Mouse (Mus musculus) lung, postnatal 36 days (tissue): ENCODE data around the gene Abhd4.
A peak's percentile ranks its signal among the peaks of the same experiment; 100 is the strongest.

Experiments used
- DNase-seq: peaks from one replicate; pipeline ENCODE4 v3.0.0; 2022; ENCODE audit warnings: mixed read lengths

The Abhd4 gene

DNA sequence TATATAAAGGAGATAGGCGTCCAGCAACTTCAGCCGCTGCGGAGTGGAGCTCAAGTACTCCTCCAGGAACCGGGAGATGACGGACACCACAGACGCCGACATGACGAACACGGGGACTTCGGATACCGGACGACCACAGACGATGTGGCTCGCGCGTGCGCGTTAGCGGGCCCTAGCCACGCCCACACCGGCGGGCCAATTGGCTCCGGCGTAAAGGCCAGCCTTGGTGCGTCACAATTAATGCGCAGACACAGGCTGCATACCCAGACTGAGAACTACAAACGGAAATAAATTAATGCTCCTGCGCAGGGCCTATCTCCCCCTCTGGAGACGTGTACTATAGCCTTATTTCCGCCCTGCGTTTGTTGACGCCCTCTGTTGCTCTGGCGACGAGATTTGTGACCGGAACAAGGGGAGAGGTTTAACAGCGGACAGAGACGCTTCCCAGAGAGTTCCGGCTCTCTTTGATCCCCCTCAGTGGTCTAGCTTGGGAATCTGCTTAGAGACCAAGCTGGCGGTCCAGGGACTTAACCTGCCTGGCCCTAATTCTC lies at the start of gene Abhd4, which contains the start of gene Dad1:
Gene Abhd4, plus strand, starts transcription at position 448 of the 551 bp plus-strand sequence.
Gene Dad1, minus strand, starts transcription at position 364 of the 551 bp plus-strand sequence.
- DNase-seq, result peak; percentile 98

DNA sequence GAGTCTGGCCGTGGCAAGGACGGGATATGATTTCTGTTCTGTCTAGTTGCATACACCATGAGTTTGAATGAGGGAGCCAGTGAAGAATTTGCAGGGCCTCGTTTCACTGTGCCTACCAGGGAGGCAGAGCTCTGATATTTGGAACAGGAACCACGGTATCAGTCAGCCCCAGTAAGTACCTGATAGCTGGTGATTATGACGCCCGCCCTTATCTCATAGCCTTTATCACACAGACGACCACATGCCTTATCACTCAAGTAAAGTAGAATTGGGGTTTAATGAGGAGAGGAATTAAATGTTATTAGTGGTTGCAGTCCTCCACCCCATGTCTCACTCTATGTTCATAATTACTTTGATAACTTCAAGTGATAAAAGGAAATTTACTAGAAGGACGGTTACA lies 49.7 kb upstream of the Abhd4 start:
- DNase-seq, result no peak

DNA sequence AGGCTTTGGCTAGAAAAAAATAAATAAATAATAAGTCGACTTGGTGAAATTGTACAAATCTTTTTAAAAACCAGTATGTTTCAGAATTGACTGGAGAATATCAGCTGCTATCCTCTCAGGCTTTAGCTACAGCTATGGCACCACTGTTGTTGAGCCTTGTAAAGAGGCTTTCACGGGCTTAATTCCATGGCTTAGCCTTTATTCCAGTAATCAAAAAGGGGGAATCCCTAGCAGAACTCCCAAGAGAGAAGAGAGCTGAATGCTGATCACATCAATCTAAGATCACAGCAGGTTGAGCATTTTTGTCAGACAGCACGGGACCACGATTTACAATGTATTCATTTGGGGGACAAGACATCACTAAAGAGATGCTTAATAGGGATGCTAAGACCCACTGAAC lies 49.2 kb upstream of the Abhd4 start:
- no peak for DNase-seq

DNA sequence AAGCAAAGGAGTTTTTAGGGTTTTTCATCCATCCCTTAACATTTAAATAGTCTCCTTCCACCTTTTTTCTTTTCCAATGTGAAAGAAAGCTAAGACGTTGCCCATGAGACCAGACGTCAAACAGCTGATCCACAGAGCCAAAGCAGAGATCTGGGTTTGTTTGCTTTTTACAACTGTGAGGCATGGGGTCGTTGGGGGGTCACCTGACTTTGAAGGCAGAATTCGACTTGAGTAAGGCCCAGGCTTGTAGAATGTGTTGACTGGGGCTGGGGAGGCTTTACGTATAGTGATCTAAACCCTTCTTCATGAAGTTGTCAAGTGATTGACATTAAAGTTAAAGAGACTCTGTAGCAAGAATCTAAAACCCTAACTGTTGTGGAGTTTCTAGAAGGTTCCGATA lies 48.1 kb upstream of the Abhd4 start:
- no peak for DNase-seq

DNA sequence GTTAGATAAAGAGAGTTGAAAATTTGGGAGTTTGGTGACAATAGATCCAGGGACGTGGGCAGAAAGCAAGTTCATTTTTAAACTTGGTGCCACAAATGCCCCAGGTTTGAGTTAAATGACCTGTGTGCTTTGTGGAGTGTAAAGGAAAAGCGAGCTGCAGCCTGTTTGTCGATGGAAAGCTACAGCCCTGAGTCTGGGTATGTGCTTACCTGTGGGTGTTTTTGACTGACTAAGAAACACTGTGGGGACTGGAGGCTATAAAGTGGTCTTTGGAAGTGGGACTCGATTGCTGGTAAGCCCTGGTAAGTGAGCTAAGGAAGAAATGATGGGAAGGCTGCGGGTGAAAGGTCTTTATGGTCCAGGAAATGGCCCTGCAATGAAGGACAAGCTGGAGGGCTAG lies 47.7 kb upstream of the Abhd4 start:
- DNase-seq, result no peak

DNA sequence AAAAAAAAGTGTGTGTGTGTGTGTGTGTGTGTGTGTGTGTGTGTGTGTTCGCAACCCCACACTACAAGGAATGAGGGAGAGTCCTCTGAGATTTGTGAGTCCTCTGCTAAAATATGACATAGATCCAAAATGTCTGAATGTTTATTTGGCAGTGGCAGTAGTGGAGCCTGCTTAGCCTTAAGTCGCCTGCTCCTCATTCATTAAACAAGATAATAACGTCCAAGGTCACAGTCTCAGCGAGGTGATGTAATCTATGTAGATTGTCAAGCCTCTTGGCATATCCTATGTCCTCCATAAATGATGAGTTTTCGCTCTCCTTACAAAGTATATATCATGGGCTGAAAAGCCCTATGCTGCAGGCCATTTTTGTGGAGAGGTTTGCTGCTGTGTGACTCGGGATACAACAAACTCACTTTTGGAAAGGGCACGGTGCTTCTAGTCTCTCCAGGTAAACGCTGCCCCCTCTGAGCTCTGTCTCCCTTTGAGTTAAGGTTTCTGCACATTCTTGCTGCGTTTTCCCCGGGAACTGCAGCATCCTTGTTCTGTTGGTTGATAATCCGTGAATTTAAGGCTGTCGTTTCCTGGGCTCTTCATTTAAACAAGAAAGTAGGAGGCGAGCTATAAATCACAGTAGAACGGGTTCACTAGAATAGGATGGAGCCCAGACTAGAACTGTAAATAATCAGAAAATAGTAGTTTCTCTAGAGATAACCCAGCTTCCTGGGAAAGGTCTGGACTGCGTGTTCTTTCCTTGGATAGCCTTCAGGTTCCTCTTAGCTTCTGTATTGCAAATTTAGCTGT lies 47.0 kb upstream of the Abhd4 start:
- DNase-seq, result no peak

DNA sequence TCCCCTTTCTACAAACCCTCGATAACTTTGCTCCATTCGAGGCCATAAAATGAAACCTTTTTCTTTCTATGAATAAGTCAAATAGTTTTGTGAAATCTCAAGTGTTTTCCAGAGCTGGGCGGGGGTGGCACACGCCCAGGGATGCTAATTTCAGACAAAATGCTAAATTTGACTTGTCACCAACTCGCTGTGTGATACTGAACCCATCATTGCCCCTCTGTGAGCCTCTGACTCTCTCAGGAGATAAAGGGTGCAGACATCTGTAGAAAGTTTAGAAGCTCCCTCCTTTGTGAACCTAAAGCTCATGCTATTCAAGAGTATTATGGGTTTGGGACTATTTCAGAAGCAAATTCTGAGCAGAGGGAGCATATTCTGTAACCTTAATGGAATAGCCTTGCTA lies 46.1 kb upstream of the Abhd4 start:
- no peak for DNase-seq

DNA sequence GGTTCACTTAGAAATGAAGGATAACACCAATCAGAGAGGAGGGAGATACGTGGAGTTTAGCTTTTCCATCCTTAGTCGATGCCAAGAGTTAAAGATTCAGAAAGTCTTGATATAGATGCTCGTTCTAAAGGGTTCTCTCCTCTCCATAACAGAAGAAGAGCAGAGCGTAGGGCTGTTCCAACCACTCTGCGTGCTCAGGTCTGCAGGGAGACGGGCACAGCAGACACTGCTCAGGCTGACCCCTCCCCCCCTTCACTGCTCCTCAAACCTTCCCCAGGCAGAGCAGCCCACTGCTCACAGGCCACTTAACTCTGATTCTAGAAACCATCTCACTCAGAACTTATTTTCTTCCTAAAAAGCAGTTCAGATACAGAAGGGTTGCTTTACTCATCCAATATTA lies 45.2 kb upstream of the Abhd4 start:
- DNase-seq, result no peak

DNA sequence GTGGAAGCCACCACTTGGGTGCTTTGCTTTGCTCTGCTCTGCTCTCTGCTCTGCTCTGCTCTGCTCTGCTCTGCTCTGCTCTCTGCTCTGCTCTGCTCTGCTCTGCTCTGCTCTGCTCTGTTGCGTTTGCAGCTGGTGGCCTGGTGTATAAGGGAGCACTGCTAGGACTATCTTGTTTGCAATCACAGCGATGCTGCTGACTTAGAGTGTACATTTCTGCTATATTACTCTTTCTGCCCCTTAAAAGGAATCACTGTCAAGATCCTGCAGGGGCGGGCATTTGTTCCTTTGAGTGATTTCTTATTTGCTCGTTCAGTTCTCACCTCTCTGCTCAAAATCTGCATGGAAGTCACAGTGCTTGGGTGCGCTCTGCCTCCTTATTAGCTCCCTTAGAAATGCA lies 44.1 kb upstream of the Abhd4 start:
- DNase-seq, result no peak

DNA sequence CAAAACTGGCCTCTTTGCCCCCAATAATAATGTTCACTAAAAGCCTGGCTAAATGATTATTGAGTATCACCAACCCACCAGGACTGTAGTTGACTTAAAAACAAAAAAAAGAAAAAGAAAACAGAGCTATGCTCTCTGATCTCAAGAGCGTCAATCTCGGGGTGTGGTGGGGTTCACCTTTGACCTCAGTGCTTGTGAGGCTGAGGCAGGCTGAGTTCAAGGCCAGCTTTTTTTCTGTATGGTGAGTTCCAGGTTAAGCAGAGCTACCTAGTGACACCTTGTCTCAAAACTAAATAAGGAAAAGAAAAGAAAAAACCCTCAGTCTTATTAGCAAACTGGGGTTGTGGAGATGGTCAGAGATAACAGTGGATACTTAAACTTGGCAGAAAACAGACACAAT lies 43.6 kb upstream of the Abhd4 start:
- no peak for DNase-seq

DNA sequence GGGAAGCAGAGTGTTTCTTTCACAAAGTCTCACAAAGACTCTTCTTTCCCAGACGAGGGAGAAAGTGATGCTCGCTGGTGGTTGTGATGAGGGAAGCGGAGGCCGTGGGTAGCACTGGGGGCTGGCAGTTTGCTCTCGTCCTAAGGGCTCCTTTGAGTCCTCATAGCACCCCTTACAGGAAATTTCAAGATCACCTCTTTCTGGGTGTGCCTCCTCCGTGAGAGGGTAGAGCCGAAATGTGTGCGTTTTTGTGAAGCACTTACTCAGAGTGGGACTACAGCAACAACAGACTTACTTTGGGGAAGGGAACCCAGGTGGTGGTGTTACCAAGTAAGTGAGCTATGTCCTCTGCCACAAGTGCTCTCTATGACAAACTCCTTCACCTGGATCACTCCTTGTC lies 42.8 kb upstream of the Abhd4 start:
- DNase-seq, result no peak

DNA sequence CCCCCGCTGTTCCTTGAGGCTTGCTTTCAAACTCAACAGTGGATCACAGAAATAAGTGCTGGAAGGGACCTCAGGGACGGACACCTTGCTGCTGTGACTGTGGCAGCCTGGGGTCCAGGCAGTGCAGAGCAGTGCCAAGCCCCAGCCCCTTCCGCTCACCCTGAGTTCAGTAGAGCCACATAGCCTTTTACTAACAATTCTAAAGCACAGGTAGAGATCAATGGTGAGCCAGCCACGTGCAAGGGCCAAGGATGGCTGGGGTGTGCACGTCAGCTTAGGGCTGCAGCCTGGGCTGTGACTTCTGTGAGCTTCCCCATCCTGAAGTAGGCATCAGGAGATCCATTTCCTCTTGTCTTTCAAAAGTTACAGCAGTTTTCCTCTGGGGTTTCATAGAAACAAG lies 42.2 kb upstream of the Abhd4 start:
- no peak for DNase-seq

DNA sequence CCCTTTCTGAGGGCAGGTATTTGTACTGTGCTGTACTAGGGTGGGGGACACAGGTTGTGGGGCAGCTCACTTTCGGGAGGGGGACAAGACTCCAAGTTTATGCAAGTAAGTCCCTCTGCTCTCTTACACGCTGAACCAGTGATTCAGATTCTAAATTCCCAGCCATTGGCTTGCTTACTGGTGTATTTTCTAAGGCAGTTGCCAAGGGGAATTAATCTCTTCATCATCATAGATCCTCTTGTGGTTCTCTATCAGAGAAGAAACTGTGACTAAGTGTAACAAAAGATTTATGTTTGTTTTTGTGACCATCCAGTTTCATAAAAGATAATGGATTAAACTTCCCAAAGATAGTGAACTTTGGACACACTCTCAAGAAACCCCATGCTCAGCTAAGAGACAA lies 40.3 kb upstream of the Abhd4 start:
- DNase-seq, result no peak

DNA sequence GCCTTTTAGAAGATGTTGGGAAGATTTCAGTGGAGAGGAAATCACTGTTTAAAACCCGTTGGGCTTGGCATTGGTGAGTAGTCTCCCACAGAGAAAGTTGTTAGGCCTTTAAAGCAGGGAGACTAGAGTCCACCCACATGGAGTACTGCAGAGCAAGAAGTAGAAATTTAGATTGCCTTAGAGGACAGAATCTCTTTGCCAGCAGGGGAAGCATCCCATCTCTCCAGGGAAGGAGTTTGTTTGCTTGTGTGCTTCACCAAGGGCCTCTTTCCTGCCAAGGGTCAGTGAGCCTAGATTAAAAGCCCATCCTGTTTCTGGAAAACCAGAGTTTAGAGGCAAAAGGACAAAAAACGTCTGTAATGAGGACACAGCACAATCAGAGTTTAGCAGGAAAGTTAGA lies 39.5 kb upstream of the Abhd4 start:
- DNase-seq, result no peak

DNA sequence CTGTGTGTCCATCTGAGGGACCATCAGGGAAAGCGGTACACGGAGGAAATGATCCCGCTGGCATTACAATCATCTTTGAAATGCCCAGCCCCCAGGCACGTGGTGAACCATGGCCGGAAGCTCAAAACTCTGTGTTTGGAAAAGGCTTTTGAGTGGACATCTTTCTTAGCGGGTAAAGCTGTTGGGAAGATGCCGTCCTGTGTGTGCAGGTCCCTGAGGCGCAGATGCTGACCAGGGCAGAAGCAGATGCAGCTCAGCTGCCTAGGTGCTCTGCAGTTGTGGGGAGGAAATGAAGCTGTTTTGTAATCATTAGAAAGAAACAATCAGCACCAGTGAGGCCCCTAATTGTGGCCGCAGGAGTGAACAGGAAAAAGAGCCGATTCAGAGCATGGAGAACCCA lies 39.1 kb upstream of the Abhd4 start:
- no peak for DNase-seq

DNA sequence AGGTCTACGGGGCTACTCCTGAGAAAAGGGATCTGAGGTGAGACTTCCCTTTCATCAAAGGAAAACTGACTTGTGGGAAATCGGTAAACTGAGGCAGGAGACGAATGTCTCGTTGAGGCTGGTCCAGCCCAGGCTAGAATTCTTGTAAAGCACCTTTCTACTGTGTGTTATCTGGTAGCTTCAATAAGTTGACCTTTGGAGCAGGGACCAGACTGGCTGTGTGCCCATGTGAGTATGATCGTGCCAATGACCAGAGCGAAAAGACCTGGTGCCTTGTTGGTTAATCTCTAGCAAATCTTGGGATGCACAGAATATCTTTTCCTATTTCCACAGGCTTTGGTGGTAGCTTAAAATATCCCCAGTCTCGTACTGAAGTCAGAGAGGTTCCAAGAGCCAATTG lies 37.9 kb upstream of the Abhd4 start:
- no peak for DNase-seq

DNA sequence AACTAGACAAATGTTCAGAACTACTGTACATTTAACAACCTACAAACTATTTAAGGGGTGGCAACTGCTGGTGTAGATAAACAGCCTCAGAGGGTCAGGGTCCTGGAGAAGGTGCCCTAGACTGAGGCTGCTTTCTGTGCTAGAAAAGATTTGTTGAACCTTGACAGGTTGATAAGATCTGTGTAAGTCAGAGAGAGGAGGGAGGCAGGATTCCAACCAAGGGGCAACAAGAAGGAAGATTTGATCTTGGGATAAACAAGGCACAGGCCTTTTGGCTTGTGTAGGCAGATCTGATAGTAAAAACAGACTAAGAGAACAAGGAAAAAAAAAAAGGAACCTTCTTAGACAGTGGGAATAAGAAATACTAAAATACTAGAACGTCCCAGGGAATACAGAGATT lies 35.8 kb upstream of the Abhd4 start:
- no peak for DNase-seq

DNA sequence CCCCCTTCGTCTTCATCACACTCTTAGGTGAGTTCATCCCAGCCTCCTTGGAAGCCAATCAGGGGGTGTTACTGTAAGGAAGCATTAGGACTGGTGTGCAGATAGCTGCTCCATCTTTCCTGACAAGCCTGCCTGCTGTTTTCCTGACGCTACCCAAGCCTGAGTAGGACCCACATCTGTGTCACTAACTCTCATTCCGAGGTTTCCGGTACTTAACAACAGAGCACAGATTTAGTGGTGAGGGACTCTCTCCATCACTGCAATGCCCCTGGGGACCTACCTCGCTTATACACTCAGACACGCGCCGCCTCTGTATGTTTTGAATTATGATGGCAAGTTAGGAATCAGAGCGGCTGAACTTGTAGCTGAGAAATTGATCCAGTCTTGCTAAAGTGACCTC lies 35.3 kb upstream of the Abhd4 start:
- no peak for DNase-seq

DNA sequence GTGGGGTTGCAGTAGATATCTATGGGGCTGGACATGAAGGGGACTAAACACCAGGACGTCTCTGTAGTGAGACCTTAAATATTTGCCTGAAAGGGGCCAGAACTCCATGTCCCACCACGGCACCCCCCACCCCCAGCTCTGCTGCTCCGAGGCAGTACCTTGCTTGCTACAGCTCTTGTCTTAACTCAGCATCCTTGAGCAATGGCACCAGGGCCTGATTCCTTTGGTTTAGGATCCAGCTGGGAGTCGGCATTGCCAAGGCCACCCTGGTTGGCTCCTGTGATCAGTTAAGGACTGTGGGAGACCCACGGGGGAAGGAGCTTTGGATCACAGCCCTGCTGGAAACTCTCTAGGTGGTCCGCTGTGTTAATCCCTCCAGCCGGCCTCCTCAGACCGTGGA lies 34.7 kb upstream of the Abhd4 start:
- DNase-seq, result no peak

DNA sequence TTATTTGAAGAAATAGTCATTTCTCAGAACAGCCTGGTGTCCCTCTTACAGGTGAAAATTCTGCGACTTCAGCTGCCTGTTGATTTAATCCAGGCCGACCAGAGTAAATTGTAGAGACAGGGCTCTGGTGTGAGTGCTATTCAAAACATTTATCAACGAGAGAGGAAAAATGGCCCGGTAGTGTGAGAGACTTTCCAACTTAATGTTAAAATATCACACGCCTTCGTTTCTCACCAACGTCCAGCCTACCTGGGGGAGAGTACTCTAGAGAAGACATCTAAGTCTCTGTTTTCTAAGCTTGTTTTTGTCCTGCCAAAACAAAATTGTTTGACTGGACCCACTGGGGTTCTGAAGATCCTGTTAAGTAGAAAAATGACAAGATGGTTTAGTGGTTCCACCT lies 34.1 kb upstream of the Abhd4 start:
- no peak for DNase-seq

DNA sequence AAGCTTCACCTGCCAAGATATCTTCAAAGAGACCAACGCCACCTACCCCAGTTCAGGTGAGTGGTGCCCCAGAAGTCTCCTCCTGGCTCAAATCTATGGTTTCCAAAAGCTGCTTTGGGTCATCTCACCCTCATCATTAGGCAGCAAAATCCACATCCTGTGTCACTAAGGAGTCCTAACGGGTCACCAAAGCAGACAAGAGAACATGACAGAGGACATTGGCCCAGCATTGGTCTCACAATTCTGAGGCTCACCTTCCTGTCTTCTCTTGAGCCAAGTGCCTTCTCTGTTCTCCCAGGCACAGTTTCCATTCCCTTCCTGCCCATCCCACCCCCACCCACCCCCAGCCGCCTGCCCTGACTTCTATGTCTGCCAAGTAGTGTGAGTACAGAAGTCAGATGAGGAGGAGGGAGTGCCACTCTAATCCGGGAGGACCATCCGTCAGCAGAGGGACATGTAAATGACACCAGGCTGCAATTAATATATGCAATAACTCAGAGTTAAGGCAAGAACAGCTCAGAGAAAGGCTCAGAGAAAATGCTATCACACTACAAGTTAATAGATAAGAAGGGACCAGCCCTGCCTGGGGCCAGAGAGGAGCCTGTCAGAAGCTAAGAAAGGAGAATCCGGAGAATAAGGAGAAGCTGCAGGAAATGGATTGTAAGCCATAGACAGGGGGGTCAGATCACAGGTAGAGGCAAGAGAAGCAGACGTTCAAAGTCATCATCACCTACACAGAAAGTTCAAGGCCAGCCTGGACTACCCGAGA lies 33.1 kb upstream of the Abhd4 start:
- DNase-seq, result no peak

DNA sequence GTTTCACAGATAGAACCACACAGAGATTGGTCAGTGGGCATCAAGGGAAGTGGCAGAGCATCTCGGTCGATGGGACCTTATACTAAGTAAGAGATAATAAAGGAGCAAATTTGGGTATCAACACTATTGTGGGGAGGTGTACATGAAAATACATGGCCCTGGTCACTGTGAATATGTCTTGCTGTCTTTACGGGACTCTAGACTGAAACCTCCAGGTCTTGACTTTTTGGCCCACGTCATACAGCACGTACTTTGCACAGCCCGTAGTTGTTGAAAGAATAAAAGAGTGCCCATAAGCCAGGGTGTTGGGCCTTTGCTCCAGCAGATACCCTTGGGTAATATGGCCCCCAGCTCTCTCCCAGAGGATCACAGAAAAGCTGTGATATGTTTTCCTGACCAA lies 32.3 kb upstream of the Abhd4 start:
- no peak for DNase-seq

DNA sequence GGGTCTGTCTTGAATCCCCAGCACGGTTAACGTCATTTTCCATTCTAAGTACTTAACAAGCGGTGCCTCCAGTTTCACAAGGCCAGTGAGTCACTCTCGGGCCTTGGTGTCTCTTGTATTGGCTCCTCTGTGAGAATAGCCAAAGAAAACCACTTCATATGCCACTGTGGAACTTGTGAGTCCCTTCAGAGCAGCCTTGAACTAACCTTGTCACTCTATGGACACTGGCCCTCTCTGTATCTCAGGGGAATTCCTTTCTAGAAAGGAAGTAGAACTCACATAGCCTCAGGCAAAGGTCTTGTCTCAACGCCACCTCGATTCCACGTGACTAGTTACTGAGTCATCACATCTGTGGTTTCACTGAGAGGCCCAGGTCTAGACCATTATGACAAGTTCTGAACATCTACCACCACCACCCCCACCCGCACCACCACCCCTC lies 31.7 kb upstream of the Abhd4 start:
- no peak for DNase-seq
